Mouse (Mus musculus) heart, adult 2 months (tissue): ENCODE results near the gene Zfp366. TPM values are rescaled to one million over a fixed set of nuclear protein-coding genes. Genes with fewer than 3 reads are reported as not detected.

Source experiments
- DNase-seq, 2 experiments: peaks; one replicate each; pipeline ENCODE4 v3.0.0; 2021
- H3K27ac ChIP-seq: fragments of 200-600 bp; 2 replicates; pipeline ENCODE4 v1.8.1; 2022
- H3K27me3 ChIP-seq: fragments of 200-500 bp; 2 replicates; pipeline ENCODE4 v1.6.1; 2012; ENCODE audit warnings: mild to moderate bottlenecking, low read length, inconsistent platforms, mixed read lengths; ENCODE audit not compliant: control insufficient read depth, insufficient read depth
- H3K36me3 ChIP-seq: fragments of 200-500 bp; 2 replicates; pipeline ENCODE4 v1.6.1; 2012; ENCODE audit warnings: low read length, inconsistent platforms; ENCODE audit not compliant: control insufficient read depth, insufficient read depth
- H3K4me1 ChIP-seq: fragments of 200-500 bp; 2 replicates; pipeline ENCODE4 v1.6.1; 2011; ENCODE audit warnings: low read length; ENCODE audit not compliant: control insufficient read depth, insufficient read depth
- H3K4me3 ChIP-seq: fragments of 200-600 bp; 2 replicates; pipeline ENCODE4 v1.8.1; 2022
- H3K79me2 ChIP-seq: fragments of 200-500 bp; replicated peaks from 2 replicates; pipeline ENCODE4 v1.6.1; 2012; ENCODE audit warnings: mild to moderate bottlenecking, inconsistent platforms, low read length, moderate library complexity, mixed read lengths; ENCODE audit not compliant: control insufficient read depth, insufficient read depth
- H3K9ac ChIP-seq: fragments of 200-500 bp; 2 replicates; pipeline ENCODE4 v1.6.1; 2012; ENCODE audit warnings: low read depth, mild to moderate bottlenecking, control low read depth, inconsistent platforms, low read length, mixed read lengths
- CTCF ChIP-seq: fragments of 200-600 bp; IDR thresholded peaks from 2 replicates; pipeline ENCODE4 v1.8.1; 2022; ENCODE audit warnings: antibody characterized with exemption, mild to moderate bottlenecking, moderate library complexity
- EP300 ChIP-seq: fragments of 200-500 bp; IDR thresholded peaks from 2 replicates; pipeline ENCODE4 v1.6.1; 2011; ENCODE audit warnings: low read depth, low read length, control low read depth; ENCODE audit not compliant: insufficient read depth
- POLR2A ChIP-seq: fragments of 200-500 bp; IDR thresholded peaks from 2 replicates; pipeline ENCODE4 v1.6.1; 2011; ENCODE audit warnings: mild to moderate bottlenecking, low read depth, low read length, control low read depth; ENCODE audit not compliant: insufficient read depth
- WGBS: fragments of 180-500 bp; shearing (Covaris S2); methylation state at CpG from one replicate; pipeline ENCODE4 v1.1.7; 2018; 5-methylcytosine and 5-hydroxymethylcytosine counted together
- intact Hi-C: fragments of 180-260 bp; cut with DNase I; formaldehyde crosslinking; loops from one replicate; pipeline ENCODE4 v1.15.1; 2025
- polyA plus RNA-seq: library from polyadenylated mRNA; depleted of rRNA; stranded (reverse); fragments of >200 nt; gene quantifications from 2 replicates; pipeline ENCODE4 v1.2.3, GENCODE M21; 2012
- total RNA-seq, 2 experiments: library from RNA; stranded (reverse); gene quantifications; 2 replicates each; pipeline ENCODE4 v1.2.3; 2021

Gene Zfp366
- total and polyA plus RNA-seq, 3 experiments, result 5.0 to 14.4 (median 9.7) TPM

DNA sequence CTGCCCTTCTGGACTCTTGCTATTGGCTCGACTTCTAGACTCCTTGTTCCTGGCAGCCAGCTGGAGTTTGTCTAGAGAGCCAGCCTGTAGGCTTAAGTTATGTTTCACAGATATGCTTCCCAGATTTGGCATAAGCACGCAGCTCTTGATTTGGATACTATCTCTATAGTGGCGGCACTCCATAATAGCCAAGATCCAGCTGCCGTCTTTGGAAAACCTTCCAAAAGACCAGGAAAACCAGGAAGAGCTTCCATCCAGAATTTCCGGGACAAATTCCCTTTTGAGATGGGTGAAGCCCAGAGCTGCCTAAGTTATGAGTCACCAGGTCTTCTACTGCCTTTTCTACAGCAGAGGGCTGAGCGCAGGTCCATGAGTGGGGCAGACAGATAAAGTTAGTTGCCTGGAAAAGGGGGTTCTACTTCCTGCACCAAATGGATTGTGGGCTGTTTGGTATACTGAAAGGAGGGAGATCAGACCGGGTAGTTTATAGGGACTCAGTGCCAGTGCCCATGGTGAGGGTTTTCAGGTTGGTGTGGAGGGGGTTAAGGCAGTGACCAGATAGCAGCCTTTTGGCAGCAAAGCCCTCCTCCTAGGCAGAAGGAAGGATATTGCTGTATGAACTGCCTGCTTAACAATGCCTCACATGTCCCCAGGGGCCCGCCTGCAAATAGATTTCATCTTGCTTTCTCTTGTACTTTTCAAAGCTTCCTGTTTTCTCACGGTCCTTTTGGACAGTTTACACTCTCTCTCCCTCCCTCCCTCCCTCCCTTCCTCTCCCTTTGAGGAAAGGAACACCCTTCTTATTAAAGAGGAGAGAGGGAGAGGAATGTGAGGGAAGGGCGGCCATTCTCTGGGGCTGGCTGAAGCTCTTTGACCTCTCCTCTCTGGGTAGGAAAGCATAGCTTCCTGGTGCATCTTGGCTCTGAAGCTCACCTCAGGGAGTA lies 53.9 kb downstream of the Zfp366 start:
- H3K27ac ChIP-seq, result peak overlapping the region; percentile 98
- H3K27me3 ChIP-seq, result no peaks in the 10 kb centered on the region
- no peaks in the 10 kb centered on the region for H3K79me2 ChIP-seq
- H3K9ac ChIP-seq, result no peak overlapping the region
- no peak overlapping the region; the same call in 1 of the 2 replicates for H3K4me3 ChIP-seq
- WGBS, result 13% methylated on average over 10 of the region's 10 CpGs
- intact Hi-C loops, result loop anchor here (1.0 to 5.0 kb wide), 5 partner anchors 8 to 111 kb away; partner anchors contain the start of gene Zfp366
- H3K36me3 ChIP-seq, result peaks cover 53% of the 10 kb centered on the region
- peak; percentile 79 to 89 for DNase-seq
- TF ChIP-seq EP300, result 0 out of 2 replicates have a peak, but pooled peaks have one; percentile 33
- TF ChIP-seq POLR2A, result no peak; the same call in 1 of the 2 replicates
- peak; percentile 28; the same call in 1 of the 2 replicates for TF ChIP-seq CTCF
- peaks cover 47% of the 10 kb centered on the region for H3K4me1 ChIP-seq

- peak overlapping the region; percentile 51 for H3K9ac ChIP-seq
- intact Hi-C loops, result loop anchor here (1.0 to 5.0 kb wide), 3 partner anchors 15 to 112 kb away; no protein-coding TSS in a partner anchor
- H3K4me3 ChIP-seq, result peak overlapping the region; percentile 2; the same call in 1 of the 2 replicates
Observed at GRCm38 (mm10) chr13:99239161-99239530, 54.5 kb downstream of the Zfp366 start.

GRCm38 (mm10) chr13:99239741-99240140 lies 55.1 kb downstream of the Zfp366 start:
- Histone ChIP-seq H3K27me3 (no peaks in the 10 kb centered on the region), H3K9ac (0 out of 2 replicates have a peak overlapping the region, but pooled peaks have one; percentile 11), H3K79me2 (no peaks in the 10 kb centered on the region), H3K4me1 (peaks cover 46% of the 10 kb centered on the region), H3K36me3 (peaks cover 49% of the 10 kb centered on the region), H3K4me3 (peak overlapping the region; percentile 2; the same call in 1 of the 2 replicates), H3K27ac (peak overlapping the region; percentile 98)
- TF ChIP-seq POLR2A (no peak), CTCF (no peak), EP300 (no peak)
- 45% methylated on average over 6 of the region's 6 CpGs for WGBS
- intact Hi-C loops, result loop anchor here (1.0 to 5.0 kb wide), 3 partner anchors 15 to 112 kb away; no protein-coding TSS in a partner anchor
- DNase-seq, result no peak

More at GRCm38 (mm10) chr13:99239161-99239530, 54.5 kb downstream of the Zfp366 start:
- 31% methylated on average over 7 of the region's 7 CpGs for WGBS
- Histone ChIP-seq H3K4me1 (peaks cover 44% of the 10 kb centered on the region), H3K79me2 (no peaks in the 10 kb centered on the region), H3K27me3 (no peaks in the 10 kb centered on the region), H3K27ac (peak overlapping the region; percentile 98), H3K36me3 (peaks cover 52% of the 10 kb centered on the region)
- no peak for TF ChIP-seq POLR2A
- no peak for TF ChIP-seq CTCF
- TF ChIP-seq EP300, result no peak
- peak in 1 of 2 experiments; percentile 68 for DNase-seq

- TF ChIP-seq POLR2A, result no peak
- TF ChIP-seq EP300, result no peak
- no peak for TF ChIP-seq CTCF
Observed at GRCm38 (mm10) chr13:99241984-99242383, 57.4 kb downstream of the Zfp366 start.

GRCm38 (mm10) chr13:99242895-99243294 lies 58.3 kb downstream of the Zfp366 start:
- peak overlapping the region; percentile 40 for H3K27ac ChIP-seq
- WGBS, result 60% methylated on average over 4 of the region's 4 CpGs
- no peak for TF ChIP-seq CTCF
- no peak for TF ChIP-seq POLR2A
- TF ChIP-seq EP300, result no peak
- H3K9ac ChIP-seq, result no peak overlapping the region
- H3K4me1 ChIP-seq, result peaks cover 29% of the 10 kb centered on the region
- H3K4me3 ChIP-seq, result no peak overlapping the region
- peaks cover 26% of the 10 kb centered on the region for H3K36me3 ChIP-seq
- no peaks in the 10 kb centered on the region for H3K27me3 ChIP-seq
- intact Hi-C loops, result no loop called here
- H3K79me2 ChIP-seq, result no peaks in the 10 kb centered on the region
- DNase-seq, result no peak

More at GRCm38 (mm10) chr13:99241984-99242383, 57.4 kb downstream of the Zfp366 start:
- Histone ChIP-seq H3K4me1 (peaks cover 37% of the 10 kb centered on the region), H3K27ac (peak overlapping the region; percentile 40), H3K79me2 (no peaks in the 10 kb centered on the region), H3K4me3 (no peak overlapping the region), H3K9ac (0 out of 2 replicates have a peak overlapping the region, but pooled peaks have one; percentile 20), H3K36me3 (peaks cover 35% of the 10 kb centered on the region), H3K27me3 (no peaks in the 10 kb centered on the region)
- WGBS, result 68% methylated on average over 3 of the region's 3 CpGs
- intact Hi-C loops, result no loop called here
- peak in 1 of 2 experiments; percentile 17 for DNase-seq
